Comparison of ENCODE assay signal across 8 mouse cellular contexts in genomic region chr19:47449513-47450227, GRCm38 (mm10). TPM values are rescaled to one million over a fixed set of nuclear protein-coding genes. Genes with fewer than 3 reads are reported as not detected.
DNase-seq lines count a peak whose midpoint lies in the region; ATAC-seq and TF ChIP-seq lines count a peak whose summit lies in the region.
"Had no signal": no experiment of that assay in that cellular context is flagged by ENCODE, and none has a peak within 500 bp of the region (broad histone marks: within the 10 kb centered on the region; RNA-seq: fewer than 3 reads in every experiment).

No protein-coding gene starts in this region.

- DNase-seq in heart, postnatal 36 days, result no peak
- no peak for DNase-seq in spleen, adult 2 months (ENCODE audit: low read depth in 1 of 2, low spot score in 2 of 2)
- DNase-seq in spleen, postnatal 36 days (ENCODE audit: low spot score in 2 of 2), result no peak
- no peak for DNase-seq in embryonic facial prominence, embryonic 10.5 days (ENCODE audit: low spot score)
- peak; percentile 49 for DNase-seq in thymus, postnatal 4 days
- DNase-seq in kidney, adult 11 months, result no peak
- DNase-seq: adrenal gland, adult 2 months had no signal

- no peak for TF ChIP-seq POLR2A in spleen, adult 2 months (IDR thresholded peaks at IDR 0.05; ENCODE audit: low read depth, low read length)

- ATAC-seq in heart, embryonic 15.5 days (replicated peaks; ENCODE audit: insufficient number of reproducible peaks, insufficient read depth, low FRiP score, low read depth), result no peak

- no peaks in the 10 kb centered on the region for H3K36me3 ChIP-seq in heart, embryonic 15.5 days
- no peaks in the 10 kb centered on the region for H3K36me3 ChIP-seq in spleen, adult 2 months (ENCODE audit: control insufficient read depth, insufficient read depth, low read length)
- no peaks in the 10 kb centered on the region for H3K36me3 ChIP-seq in embryonic facial prominence, embryonic 10.5 days (replicated peaks)

- H3K27me3 ChIP-seq in heart, embryonic 15.5 days, result no peaks in the 10 kb centered on the region
- no peaks in the 10 kb centered on the region for H3K27me3 ChIP-seq in spleen, adult 2 months (ENCODE audit: control insufficient read depth, insufficient read depth, low read length)
- no peaks in the 10 kb centered on the region for H3K27me3 ChIP-seq in embryonic facial prominence, embryonic 10.5 days (replicated peaks; ENCODE audit: low read depth, poor library complexity, severe bottlenecking)

- 36% methylated on average over 4 of the region's 4 CpGs for WGBS in heart, embryonic 15.5 days
- WGBS in spleen, adult 2 months, result 29% methylated on average over 4 of the region's 4 CpGs
- 74% methylated on average over 4 of the region's 4 CpGs for WGBS in embryonic facial prominence, embryonic 10.5 days

- H3K9ac ChIP-seq in heart, embryonic 15.5 days, result no peak overlapping the region

- no peak overlapping the region for H3K4me3 ChIP-seq in heart, embryonic 15.5 days
- no peak overlapping the region for H3K4me3 ChIP-seq in spleen, adult 2 months (ENCODE audit: extremely low read depth, insufficient read depth, insufficient read length)
- no peak overlapping the region for H3K4me3 ChIP-seq in embryonic facial prominence, embryonic 10.5 days

- intact Hi-C loops in heart, postnatal 36 days (cut with DNase I), result loop anchor here (2.0 kb wide), 1 partner anchor 17 kb away; no protein-coding TSS in a partner anchor

- H3K27ac ChIP-seq in heart, embryonic 15.5 days, result peak overlapping the region; percentile 69
- H3K27ac ChIP-seq in spleen, adult 2 months (ENCODE audit: insufficient read depth, low read length), result peak overlapping the region; percentile 97
- H3K27ac ChIP-seq in embryonic facial prominence, embryonic 10.5 days (replicated peaks), result peak overlapping the region; percentile 61

- TF ChIP-seq CTCF in spleen, adult 2 months (IDR thresholded peaks at IDR 0.05; ENCODE audit: extremely low read depth, insufficient read depth, insufficient read length, insufficient replicate concordance), result no peak

- H3K4me2 ChIP-seq in heart, embryonic 15.5 days, result no peak overlapping the region

- H3K9me3 ChIP-seq in heart, embryonic 15.5 days (replicated peaks), result no peaks in the 10 kb centered on the region
- no peaks in the 10 kb centered on the region for H3K9me3 ChIP-seq in embryonic facial prominence, embryonic 10.5 days

- peaks cover 97% of the 10 kb centered on the region for H3K4me1 ChIP-seq in heart, embryonic 15.5 days (replicated peaks)
- peaks cover 79% of the 10 kb centered on the region for H3K4me1 ChIP-seq in spleen, adult 2 months (ENCODE audit: control insufficient read depth, insufficient read depth, insufficient read length)
- H3K4me1 ChIP-seq in embryonic facial prominence, embryonic 10.5 days, result peaks cover 83% of the 10 kb centered on the region

RNA-seq across cellular contexts. Expression of gene Sh3pxd2a, which starts 14.5 kb away (rescaled TPM):
- 5.3 and 7.2 TPM in 2 replicates for polyA plus RNA-seq in heart, embryonic 15.5 days (2015; fragmentation: Nextera tagmentation; extraction: Ambion mirVana)
- total RNA-seq in heart, postnatal 36 days (2021), result 10 to 100 TPM; 47.7 to 59.2 TPM
- 12.1 and 13.1 TPM in 2 replicates for polyA plus RNA-seq in spleen, adult 2 months (2012; rRNA removed)
- polyA plus RNA-seq in embryonic facial prominence, embryonic 10.5 days (2016; fragmentation: Nextera tagmentation; extraction: Ambion mirVana), result 2.6 and 2.9 TPM in 2 replicates
